Mouse (Mus musculus) liver, embryonic 14.5 days (tissue): ENCODE measurements at regions not wholly inside any gene's neighbourhood (a gene's known extent, or its start where the extent isn't known, plus 50 kb on each side); places are given as distances from the start of the nearest gene placed in this dataset.

ENCODE experiments used
- ATAC-seq: fragments of 200-750 bp; cut with Nextera tagmentation; 2 replicates; pipeline ENCODE4 v1.8.0; 2017; ENCODE audit warnings: moderate number of reproducible peaks, mild to moderate bottlenecking, moderate library complexity; ENCODE audit not compliant: insufficient read depth
- DNase-seq, 3 experiments: peaks; one replicate each; pipeline ENCODE4 v3.0.0-alpha.2; 2012 to 2013; ENCODE audit warnings: low read depth in 3 of 3, low spot score in 3 of 3
- H3K27ac ChIP-seq: fragments of 300-500 bp; sonication (generic); 2 replicates; pipeline ENCODE4 v1.5.1; 2014; ENCODE audit warnings: moderate library complexity, mild to moderate bottlenecking, control low read depth, inconsistent platforms
- H3K27me3 ChIP-seq: fragments of 300-500 bp; sonication (generic); 2 replicates; pipeline ENCODE4 v1.6.1; 2014; ENCODE audit warnings: mild to moderate bottlenecking, low read length, moderate library complexity; ENCODE audit not compliant: control insufficient read depth, insufficient read depth
- H3K36me3 ChIP-seq: fragments of 300-500 bp; sonication (generic); replicated peaks from 2 replicates; pipeline ENCODE4 v1.6.1; 2014; ENCODE audit warnings: low read depth; ENCODE audit not compliant: control insufficient read depth, insufficient read depth
- H3K4me1 ChIP-seq, 2 experiments: fragments of 200-500 bp in 1 of 2; fragments of 300-500 bp in 1 of 2; sonication (generic) in 1 of 2; replicated peaks; 2 replicates each; pipeline ENCODE4 v1.6.1; 2012 to 2014; ENCODE audit warnings: antibody characterized with exemption in 1 of 2, inconsistent platforms in 1 of 2, low read length in 1 of 2; ENCODE audit not compliant: control insufficient read depth in 2 of 2, insufficient read depth in 2 of 2
- H3K4me2 ChIP-seq: fragments of 300-500 bp; sonication (generic); 2 replicates; pipeline ENCODE4 v1.6.1; 2014; ENCODE audit warnings: low read depth, mild to moderate bottlenecking, control low read depth, moderate library complexity
- H3K4me3 ChIP-seq, 2 experiments: fragments of 200-500 bp in 1 of 2; fragments of 300-500 bp in 1 of 2; sonication (generic) in 1 of 2; 2 replicates each; pipeline ENCODE4 v1.5.1; 2012 to 2014; ENCODE audit warnings: low read depth in 2 of 2, low read length in 2 of 2, mild to moderate bottlenecking in 2 of 2, control low read depth in 1 of 2, inconsistent platforms in 1 of 2, moderate library complexity in 1 of 2; ENCODE audit not compliant: insufficient read depth in 1 of 2
- H3K9ac ChIP-seq: fragments of 300-500 bp; sonication (generic); replicated peaks from 2 replicates; pipeline ENCODE4 v1.6.1; 2014; ENCODE audit warnings: mild to moderate bottlenecking, control low read depth, moderate library complexity
- H3K9me3 ChIP-seq: fragments of 300-500 bp; sonication (generic); 2 replicates; pipeline ENCODE4 v1.6.1; 2016; ENCODE audit warnings: low read length, mixed read lengths; ENCODE audit not compliant: control insufficient read depth
- CTCF ChIP-seq: IDR thresholded peaks from 2 replicates; pipeline ENCODE4 v1.5.1; 2016; ENCODE audit warnings: antibody characterized with exemption, low read depth, control low read depth
- EP300 ChIP-seq: IDR thresholded peaks from 2 replicates; pipeline ENCODE4 v1.6.1; 2016; ENCODE audit warnings: antibody characterized with exemption, low read depth
- WGBS: fragments of 180-500 bp; shearing (Covaris S2); extraction: QIAGEN DNeasy Blood & Tissue Kit; methylation state at CpG from one replicate; pipeline ENCODE4 v1.1.7; 2014; ENCODE audit not compliant: insufficient replicate concordance; 5-methylcytosine and 5-hydroxymethylcytosine counted together

- no peak for ATAC-seq
These were observed 200.7 kb upstream of the Prdm1 start for GRCm38 (mm10) chr10:44728963-44729362.

DNA sequence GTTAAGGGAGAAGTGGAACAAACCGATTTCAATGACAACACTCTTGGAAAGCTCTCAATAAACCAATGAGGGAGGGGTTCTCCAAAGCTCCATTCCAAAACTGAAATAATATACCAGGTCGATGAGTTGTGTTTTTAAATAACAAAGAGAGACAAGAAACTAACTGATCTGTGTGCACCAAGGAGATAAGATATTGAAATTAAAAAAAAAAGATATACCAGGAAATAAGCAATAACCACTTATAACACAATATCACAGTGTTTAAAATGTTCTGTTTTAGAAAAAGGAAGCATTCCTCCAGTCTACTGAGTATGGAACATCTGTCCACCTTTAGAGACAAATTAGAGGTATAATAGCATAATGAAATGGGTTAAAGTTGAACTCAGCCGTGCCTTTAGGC is 196.3 kb upstream of the Prdm1 start:
- Histone ChIP-seq H3K4me3 (no peak overlapping the region), H3K27me3 (no peaks in the 10 kb centered on the region), H3K36me3 (no peaks in the 10 kb centered on the region), H3K9me3 (no peaks in the 10 kb centered on the region), H3K27ac (no peak overlapping the region), H3K9ac (no peak overlapping the region), H3K4me1 (peaks cover 0 to 3% of the 10 kb centered on the region in 2 experiments; a peak in 1 of 4 replicates), H3K4me2 (no peak overlapping the region)
- 32% methylated on average over 3 of the region's 3 CpGs for WGBS
- no peak for ATAC-seq
- DNase-seq = no peak
- no peak for TF ChIP-seq EP300
- TF ChIP-seq CTCF = no peak

More at GRCm38 (mm10) chr10:44728963-44729362, 200.7 kb upstream of the Prdm1 start:
- 61% methylated on average over 4 of the region's 4 CpGs for WGBS
- Histone ChIP-seq H3K9me3 (no peaks in the 10 kb centered on the region), H3K27me3 (no peaks in the 10 kb centered on the region), H3K4me1 (peaks cover 0 to 3% of the 10 kb centered on the region in 2 experiments; a peak in 1 of 4 replicates), H3K27ac (no peak overlapping the region), H3K4me2 (no peak overlapping the region), H3K4me3 (no peak overlapping the region), H3K9ac (no peak overlapping the region), H3K36me3 (no peaks in the 10 kb centered on the region)
- DNase-seq = no peak
- TF ChIP-seq CTCF = no peak
- TF ChIP-seq EP300 = no peak

- H3K4me2 ChIP-seq = no peak overlapping the region
- no peak for DNase-seq
- ATAC-seq = no peak
- H3K9ac ChIP-seq = no peak overlapping the region
- no peaks in the 10 kb centered on the region for H3K36me3 ChIP-seq
- 54% methylated on average over 1 of the region's 1 CpGs for WGBS
- H3K4me1 ChIP-seq = peaks cover 0 to 3% of the 10 kb centered on the region in 2 experiments; a peak in 1 of 4 replicates
- H3K4me3 ChIP-seq = no peak overlapping the region
- no peak overlapping the region for H3K27ac ChIP-seq
- no peaks in the 10 kb centered on the region for H3K27me3 ChIP-seq
- TF ChIP-seq CTCF (no peak), EP300 (no peak)
- no peaks in the 10 kb centered on the region for H3K9me3 ChIP-seq
These were observed 195.5 kb upstream of the Prdm1 start for GRCm38 (mm10) chr10:44723845-44724244.

DNA sequence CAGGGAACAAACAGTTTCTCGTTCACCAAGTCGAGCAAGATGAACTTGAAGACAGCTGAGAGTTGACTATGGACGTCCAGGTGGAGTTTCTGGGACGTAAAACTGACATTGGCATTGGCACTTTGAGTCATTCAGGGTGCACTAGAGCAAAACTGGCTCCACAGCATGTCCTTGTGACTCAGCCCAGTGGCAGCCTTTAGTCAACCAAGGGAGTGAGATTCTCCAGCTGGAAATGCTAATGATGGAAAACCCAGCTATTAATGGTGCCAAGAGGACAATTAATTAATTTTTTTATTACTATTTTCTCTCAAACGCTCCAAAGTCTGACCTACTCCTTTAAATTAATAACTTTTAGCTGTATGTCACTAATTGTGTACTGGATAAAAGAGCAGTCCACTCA is 195.0 kb upstream of the Prdm1 start:
- Histone ChIP-seq H3K9me3 (no peaks in the 10 kb centered on the region), H3K27me3 (no peaks in the 10 kb centered on the region), H3K36me3 (no peaks in the 10 kb centered on the region), H3K27ac (no peak overlapping the region), H3K4me1 (peaks cover 0 to 3% of the 10 kb centered on the region in 2 experiments; a peak in 1 of 4 replicates), H3K9ac (no peak overlapping the region), H3K4me2 (no peak overlapping the region), H3K4me3 (no peak overlapping the region)
- WGBS = 64% methylated on average over 5 of the region's 5 CpGs
- ATAC-seq = no peak
- DNase-seq = no peak
- TF ChIP-seq CTCF = no peak
- no peak for TF ChIP-seq EP300

GRCm38 (mm10) chr10:44721670-44722069 is 193.4 kb upstream of the Prdm1 start:
- Histone ChIP-seq H3K36me3 (no peaks in the 10 kb centered on the region), H3K27ac (no peak overlapping the region), H3K27me3 (no peaks in the 10 kb centered on the region), H3K9me3 (no peaks in the 10 kb centered on the region), H3K4me2 (no peak overlapping the region), H3K4me1 (peaks cover 0 to 3% of the 10 kb centered on the region in 2 experiments; a peak in 1 of 4 replicates), H3K9ac (no peak overlapping the region), H3K4me3 (no peak overlapping the region)
- DNase-seq = no peak
- no peak for ATAC-seq
- no peak for TF ChIP-seq CTCF
- no peak for TF ChIP-seq EP300
- 68% methylated on average over 10 of the region's 10 CpGs for WGBS

DNA sequence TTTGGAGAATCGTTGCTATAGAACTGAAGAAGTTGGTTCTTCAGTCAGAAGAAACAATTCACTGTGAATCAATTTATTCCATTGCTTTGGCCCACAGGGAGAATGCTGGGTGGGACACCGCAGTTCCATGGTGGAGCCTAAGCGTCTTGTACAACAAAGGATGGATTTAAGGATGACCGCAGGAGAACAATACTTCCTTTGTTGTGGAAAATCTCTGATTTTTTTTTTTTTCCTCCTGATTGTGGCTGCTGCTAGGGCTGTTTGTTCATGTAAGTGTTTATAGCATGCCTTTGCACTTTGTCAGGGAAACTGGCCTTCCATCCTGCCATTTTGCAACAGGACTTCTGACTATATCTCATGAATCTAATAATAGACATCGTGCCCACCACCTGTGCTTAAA is 188.3 kb upstream of the Prdm1 start:
- TF ChIP-seq EP300 (no peak), CTCF (no peak)
- no peak for DNase-seq

More for the DNA sequence above, 188.3 kb upstream of the Prdm1 start:
- no peaks in the 10 kb centered on the region for H3K27me3 ChIP-seq
- no peak overlapping the region for H3K4me3 ChIP-seq
- no peaks in the 10 kb centered on the region for H3K36me3 ChIP-seq
- 75% methylated on average over 5 of the region's 5 CpGs for WGBS
- H3K27ac ChIP-seq = no peak overlapping the region
- H3K4me1 ChIP-seq = no peaks in the 10 kb centered on the region
- ATAC-seq = no peak
- no peaks in the 10 kb centered on the region for H3K9me3 ChIP-seq
- H3K9ac ChIP-seq = no peak overlapping the region
- H3K4me2 ChIP-seq = no peak overlapping the region
